Mouse (Mus musculus) adrenal gland, postnatal 36 days (tissue): ENCODE results near the gene Mslnl. TPM values are rescaled to one million over a fixed set of nuclear protein-coding genes. Genes with fewer than 3 reads are reported as not detected.
"Not testable (repeated sequence)": the region's sequence is repeated elsewhere in the genome, so short reads cannot be mapped to it uniquely, and the experiment has no call there.

Experiments used
- DNase-seq, 2 experiments: peaks; one replicate each; pipeline ENCODE4 v3.0.0; 2021; ENCODE audit warnings: mixed read lengths in 1 of 2
- long read RNA-seq, 2 experiments: library from polyadenylated mRNA; stranded (forward); transcript quantifications; one replicate each; pipeline ENCODE4 v2.0.0; 2021; ENCODE audit warnings: borderline sequencing depth in 2 of 2
- total RNA-seq, 2 experiments: library from RNA; stranded (reverse); gene quantifications; 2 replicates each; pipeline ENCODE4 v1.2.3; 2021

Gene Mslnl
- total RNA-seq, result not detected
- long read RNA-seq, experiment 1, result 0 reads
- long read RNA-seq, experiment 2, result 0 reads

GRCm38 (mm10) chr17:25735745-25736144 is at the start of gene Mslnl:
Mslnl (plus strand) TSS chr17:25736042.
- no peak for DNase-seq

GRCm38 (mm10) chr17:25686323-25686722 is 49.5 kb upstream of the Mslnl start:
- DNase-seq, result peak in 1 of 2 experiments; percentile 5

GRCm38 (mm10) chr17:25688922-25689321 is 46.9 kb upstream of the Mslnl start:
- DNase-seq, result no peak

GRCm38 (mm10) chr17:25696263-25696662 is 39.6 kb upstream of the Mslnl start:
- no peak for DNase-seq

- DNase-seq, result peak; percentile 70 to 80
These were observed 37.4 kb upstream of the Mslnl start for GRCm38 (mm10) chr17:25698446-25698845.

GRCm38 (mm10) chr17:25700863-25701496 is 34.9 kb upstream of the Mslnl start:
- DNase-seq, result no peak

- DNase-seq, result no peak
These were observed 25.8 kb upstream of the Mslnl start for GRCm38 (mm10) chr17:25709994-25710393.

GRCm38 (mm10) chr17:25711136-25711535 is 24.7 kb upstream of the Mslnl start:
- no peak for DNase-seq

- DNase-seq, result no peak
These were observed 20.2 kb upstream of the Mslnl start for GRCm38 (mm10) chr17:25715627-25716026.

- DNase-seq, result no peak
These were observed 19.7 kb upstream of the Mslnl start for GRCm38 (mm10) chr17:25716130-25716529.

GRCm38 (mm10) chr17:25716711-25717637 is 18.9 kb upstream of the Mslnl start, which contains the start of gene Gng13:
Gng13 (plus strand) TSS chr17:25717171.
- DNase-seq, result peak; percentile 39 to 46

GRCm38 (mm10) chr17:25717691-25718090 is 18.2 kb upstream of the Mslnl start:
- DNase-seq, result no peak

- no peak for DNase-seq
These were observed 14.4 kb upstream of the Mslnl start for GRCm38 (mm10) chr17:25721476-25721875.

- DNase-seq, result no peak
These were observed 12.4 kb upstream of the Mslnl start for GRCm38 (mm10) chr17:25723470-25723869.

GRCm38 (mm10) chr17:25723919-25724318 is 11.9 kb upstream of the Mslnl start:
- DNase-seq, result no peak

GRCm38 (mm10) chr17:25725264-25725663 is 10.6 kb upstream of the Mslnl start:
- DNase-seq, result no peak

- peak; percentile 99 for DNase-seq
These were observed 8.4 kb upstream of the Mslnl start, which contains the start of the genes Chtf18 and Rpusd1 for GRCm38 (mm10) chr17:25727265-25728008. Chtf18 (minus strand) TSS chr17:25727419. Rpusd1 (plus strand) TSS chr17:25727670.

- peak; percentile 43 to 53 for DNase-seq
These were observed 7.9 kb upstream of the Mslnl start for GRCm38 (mm10) chr17:25728009-25728270.

GRCm38 (mm10) chr17:25732082-25732481 is 3.8 kb upstream of the Mslnl start:
- peak; percentile 89 to 91 for DNase-seq

GRCm38 (mm10) chr17:25735246-25735645 is 596 bp upstream of the Mslnl start:
- peak; percentile 35 to 37 for DNase-seq

GRCm38 (mm10) chr17:25738861-25739260 is 3.0 kb downstream of the Mslnl start:
- no peak for DNase-seq

GRCm38 (mm10) chr17:25741471-25741870 is 5.6 kb downstream of the Mslnl start:
- DNase-seq, result not testable (repeated sequence)
